In the genomic region with DNA sequence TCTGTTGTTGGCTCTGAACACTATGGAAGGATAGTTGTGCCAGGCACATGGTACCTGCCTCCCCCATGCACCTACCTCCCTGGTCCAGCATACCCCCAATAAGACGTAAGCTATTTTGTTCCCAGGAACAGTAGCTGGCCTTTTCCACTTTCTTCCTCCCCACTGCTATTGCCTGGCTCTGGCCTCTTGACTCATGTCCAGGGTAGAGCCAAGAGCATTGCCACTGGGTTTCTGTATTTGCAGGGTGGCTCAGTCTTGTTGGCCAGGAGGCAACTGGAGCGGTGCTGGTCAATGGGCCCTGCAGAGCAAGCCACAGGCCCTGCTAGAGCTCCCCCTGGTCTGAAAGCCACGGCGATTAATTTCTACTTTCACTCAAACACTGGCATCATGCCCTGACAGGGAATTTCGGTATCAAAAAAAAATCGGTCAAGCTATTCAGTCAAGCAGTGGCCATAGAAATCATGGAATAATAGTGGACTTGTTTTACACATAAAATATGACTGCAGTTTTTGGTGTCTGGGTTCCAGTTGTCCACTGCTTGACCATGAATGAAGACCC, we compare ENCODE assay signal across 26 mouse cellular contexts.
DNase-seq lines count a peak whose midpoint lies in the region; ATAC-seq and TF ChIP-seq lines count a peak whose summit lies in the region.
"Had no signal": no experiment of that assay in that cellular context is flagged by ENCODE, and none has a peak within 500 bp of the region (broad histone marks: within the 10 kb centered on the region; RNA-seq: fewer than 3 reads in every experiment).

No protein-coding gene starts in this region.

- DNase-seq in gastrocnemius, adult 2 months: no peak
- DNase-seq in gastrocnemius, adult 18-20 months (ENCODE audit: low spot score): no peak
- DNase-seq in heart, postnatal 36 days: no peak
- peak; percentile 82 for DNase-seq in liver, adult 2 months (ENCODE audit: extremely low read depth, low read depth, low spot score)
- no peak for DNase-seq in liver
- no peak for DNase-seq in kidney, postnatal 10 days
- DNase-seq: adrenal gland, postnatal 25 days; B cell, adult 2 months; forebrain, postnatal 0 days; gastrocnemius, postnatal 36 days; kidney, adult 11 months; kidney, postnatal 4 days; lung, postnatal 36 days; midbrain, embryonic 14.5 days; right cerebral cortex, adult 18-20 months; right cerebral cortex, postnatal 4 days; thymus, postnatal 14 days had no signal

- no peak for TF ChIP-seq CTCF in gastrocnemius, adult 2 months (IDR thresholded peaks at IDR 0.05)
- no peak for TF ChIP-seq CTCF in liver, adult 2 months (IDR thresholded peaks at IDR 0.05; ENCODE audit: low read depth, low read length)

- H3K4me1 ChIP-seq in heart, embryonic 15.5 days (replicated peaks): peaks cover 52% of the 10 kb centered on the region
- peaks cover 25% of the 10 kb centered on the region for H3K4me1 ChIP-seq in liver, adult 2 months (ENCODE audit: control insufficient read depth, insufficient read depth, low read length)
- H3K4me1 ChIP-seq: megakaryocyte, embryonic 14.5 days had no signal

- no peak overlapping the region for H3K4me3 ChIP-seq in gastrocnemius, adult 2 months
- H3K4me3 ChIP-seq in heart, embryonic 15.5 days: no peak overlapping the region
- no peak overlapping the region for H3K4me3 ChIP-seq in liver, adult 2 months (ENCODE audit: insufficient read depth, low read depth, low read length)
- H3K4me3 ChIP-seq: hindbrain, embryonic 12.5 days; kidney, embryonic 15.5 days; limb, embryonic 13.5 days; liver, embryonic 15.5 days; lung, embryonic 15.5 days; megakaryocyte, embryonic 14.5 days had no signal

- no peak for TF ChIP-seq POLR2A in liver, adult 2 months (IDR thresholded peaks at IDR 0.05; ENCODE audit: extremely low read depth, insufficient read depth, low read length)

- no peak overlapping the region for H3K4me2 ChIP-seq in heart, embryonic 15.5 days
- H3K4me2 ChIP-seq: hindbrain, embryonic 12.5 days; kidney, embryonic 15.5 days; limb, embryonic 13.5 days; liver, embryonic 15.5 days; lung, embryonic 15.5 days had no signal

- intact Hi-C loops in gastrocnemius, adult 2 months (cut with DNase I): no loop called here
- intact Hi-C loops in heart, postnatal 36 days (cut with DNase I): no loop called here

- WGBS in heart, embryonic 15.5 days: 81% methylated on average over 6 of the region's 6 CpGs
- WGBS in liver, adult 2 months: 23% methylated on average over 6 of the region's 6 CpGs

- no peaks in the 10 kb centered on the region for H3K27me3 ChIP-seq in heart, embryonic 15.5 days
- no peaks in the 10 kb centered on the region for H3K27me3 ChIP-seq in liver, adult 2 months (ENCODE audit: control insufficient read depth, insufficient read depth, low read length)
- H3K27me3 ChIP-seq: CH12.LX; hindbrain, embryonic 12.5 days; kidney, embryonic 15.5 days; limb, embryonic 13.5 days; lung, embryonic 15.5 days had no signal

- peak overlapping the region; percentile 28; the same call in 1 of the 2 replicates for H3K27ac ChIP-seq in gastrocnemius, adult 2 months
- H3K27ac ChIP-seq in heart, embryonic 15.5 days: peak overlapping the region; percentile 14; the same call in 1 of the 2 replicates
- H3K27ac ChIP-seq in liver, adult 2 months (replicated peaks; ENCODE audit: insufficient read depth, low read depth, low read length): peak overlapping the region; percentile 30
- H3K27ac ChIP-seq: hindbrain, embryonic 12.5 days; kidney, embryonic 15.5 days; liver, embryonic 15.5 days; lung, embryonic 15.5 days had no signal

- no peaks in the 10 kb centered on the region for H3K36me3 ChIP-seq in heart, embryonic 15.5 days
- H3K36me3 ChIP-seq in liver, adult 2 months (ENCODE audit: control insufficient read depth, insufficient read depth, low read length): no peaks in the 10 kb centered on the region
- H3K36me3 ChIP-seq: G1E; hindbrain, embryonic 12.5 days; kidney, embryonic 15.5 days; limb, embryonic 13.5 days; liver, embryonic 15.5 days; lung, embryonic 15.5 days had no signal

- H3K9me3 ChIP-seq in heart, embryonic 15.5 days (replicated peaks): no peaks in the 10 kb centered on the region
- H3K9me3 ChIP-seq: hindbrain, embryonic 12.5 days; kidney, embryonic 15.5 days; liver, embryonic 15.5 days; lung, embryonic 15.5 days; megakaryocyte, embryonic 14.5 days had no signal

- peaks cover 28% of the 10 kb centered on the region; the same call in 1 of the 2 replicates for H3K79me2 ChIP-seq in liver, adult 2 months (ENCODE audit: control insufficient read depth, insufficient read depth, low read length)

- no peak overlapping the region for H3K9ac ChIP-seq in heart, embryonic 15.5 days
- no peak overlapping the region for H3K9ac ChIP-seq in liver, adult 2 months (ENCODE audit: low read depth, low read length)
- H3K9ac ChIP-seq: forebrain, postnatal 0 days; hindbrain, embryonic 12.5 days; kidney, embryonic 15.5 days; limb, embryonic 13.5 days; liver, embryonic 15.5 days; lung, embryonic 15.5 days had no signal

- ATAC-seq in heart, embryonic 15.5 days (replicated peaks; ENCODE audit: insufficient number of reproducible peaks, insufficient read depth, low FRiP score, low read depth): no peak
- ATAC-seq: forebrain, postnatal 0 days had no signal
